Mouse (Mus musculus): ENCODE data around the gene Gm9747.

Gm9747 gene

GRCm38 (mm10) chr1:82232812-82233211, at the start of gene Gm9747:
TSS of gene Gm9747 (plus strand) at chr1:82233112.
- DNase-seq: no peak

- no peak for DNase-seq
Observed at GRCm38 (mm10) chr1:82183913-82184442, 48.9 kb upstream of the Gm9747 start.

- DNase-seq: no peak
Observed at GRCm38 (mm10) chr1:82188549-82189231, 44.2 kb upstream of the Gm9747 start.

GRCm38 (mm10) chr1:82189516-82189915, 43.4 kb upstream of the Gm9747 start:
- DNase-seq: no peak

DNA sequence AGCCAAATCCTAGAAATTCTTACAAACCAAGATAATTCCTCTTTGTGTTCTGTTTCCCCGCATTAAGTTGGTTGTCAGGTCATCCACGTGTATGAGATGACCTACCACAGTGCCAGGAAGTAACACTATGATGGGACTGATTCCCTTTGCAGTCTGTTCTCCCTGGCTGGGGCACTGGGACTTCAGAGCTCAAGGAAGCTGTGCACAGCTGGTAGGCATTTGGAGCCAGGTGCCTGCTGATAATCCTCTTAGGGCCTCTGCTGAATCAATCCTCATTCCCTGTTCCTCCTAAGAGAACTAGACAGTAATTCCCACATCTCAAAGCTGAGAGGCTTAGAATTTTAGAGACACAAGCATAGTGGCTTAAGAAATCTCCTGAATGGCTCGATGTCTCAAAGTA, 41.3 kb upstream of the Gm9747 start:
- no peak for DNase-seq

DNA sequence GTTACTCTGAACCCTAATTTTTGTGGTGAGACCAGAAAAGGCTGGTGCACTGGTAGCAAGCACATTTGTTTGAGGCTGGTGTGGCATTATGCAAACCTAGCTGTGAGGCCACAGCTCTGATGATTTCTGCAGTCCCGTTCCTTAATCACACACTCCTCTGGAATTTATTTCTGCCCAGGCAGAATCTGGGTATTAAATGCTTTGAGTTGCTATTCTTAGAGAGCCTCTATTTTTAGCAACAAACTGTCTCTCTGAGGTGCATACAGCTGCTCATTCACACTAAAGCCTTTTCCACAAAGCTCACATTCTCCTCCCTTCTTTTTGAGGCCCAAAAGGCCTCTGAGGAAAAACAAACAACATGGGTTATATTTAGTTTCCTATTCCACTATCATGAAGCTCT, 33.0 kb upstream of the Gm9747 start:
- DNase-seq: no peak

DNA sequence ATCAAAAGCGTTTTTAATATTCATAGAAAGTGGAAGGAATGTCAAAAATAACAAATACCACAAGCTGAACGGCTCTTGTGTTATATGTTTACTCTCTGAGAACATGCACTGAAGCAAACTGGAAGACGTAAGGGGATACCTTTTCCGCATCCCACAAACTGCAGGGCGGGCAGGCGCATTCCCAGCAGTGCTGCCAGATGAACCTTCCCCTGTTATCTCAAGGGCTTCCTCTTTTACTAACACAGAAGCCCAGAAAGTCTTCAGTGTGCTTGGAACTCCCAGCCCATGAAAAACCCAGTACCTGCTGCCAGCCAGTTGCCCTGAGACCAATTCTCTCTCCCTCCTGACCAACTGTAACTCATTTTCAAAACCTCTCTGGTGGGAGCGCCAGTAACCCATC, 32.3 kb upstream of the Gm9747 start:
- no peak for DNase-seq

GRCm38 (mm10) chr1:82207511-82207910, 25.4 kb upstream of the Gm9747 start:
- no peak for DNase-seq

GRCm38 (mm10) chr1:82220673-82221396, 12.1 kb upstream of the Gm9747 start:
- no peak for DNase-seq

DNA sequence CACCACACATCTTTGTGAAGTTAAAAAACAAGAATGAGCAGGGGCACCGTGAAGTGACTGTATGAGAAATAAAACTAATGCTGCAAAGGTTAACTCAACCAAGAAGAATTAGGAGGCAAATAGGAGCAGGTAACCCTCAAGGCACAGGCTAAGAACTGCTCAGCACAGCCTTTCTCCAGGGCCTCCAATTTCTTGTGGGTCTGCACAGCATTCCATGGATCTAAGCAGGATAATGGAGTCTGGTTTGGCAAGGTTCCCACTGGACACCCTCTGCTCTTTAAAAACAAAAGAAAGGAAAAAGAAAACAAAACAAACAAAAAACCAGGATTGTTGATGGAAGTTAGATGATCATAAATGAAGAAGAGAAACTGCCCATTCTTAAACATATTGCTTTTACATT, 11.4 kb upstream of the Gm9747 start:
- DNase-seq: no peak

DNA sequence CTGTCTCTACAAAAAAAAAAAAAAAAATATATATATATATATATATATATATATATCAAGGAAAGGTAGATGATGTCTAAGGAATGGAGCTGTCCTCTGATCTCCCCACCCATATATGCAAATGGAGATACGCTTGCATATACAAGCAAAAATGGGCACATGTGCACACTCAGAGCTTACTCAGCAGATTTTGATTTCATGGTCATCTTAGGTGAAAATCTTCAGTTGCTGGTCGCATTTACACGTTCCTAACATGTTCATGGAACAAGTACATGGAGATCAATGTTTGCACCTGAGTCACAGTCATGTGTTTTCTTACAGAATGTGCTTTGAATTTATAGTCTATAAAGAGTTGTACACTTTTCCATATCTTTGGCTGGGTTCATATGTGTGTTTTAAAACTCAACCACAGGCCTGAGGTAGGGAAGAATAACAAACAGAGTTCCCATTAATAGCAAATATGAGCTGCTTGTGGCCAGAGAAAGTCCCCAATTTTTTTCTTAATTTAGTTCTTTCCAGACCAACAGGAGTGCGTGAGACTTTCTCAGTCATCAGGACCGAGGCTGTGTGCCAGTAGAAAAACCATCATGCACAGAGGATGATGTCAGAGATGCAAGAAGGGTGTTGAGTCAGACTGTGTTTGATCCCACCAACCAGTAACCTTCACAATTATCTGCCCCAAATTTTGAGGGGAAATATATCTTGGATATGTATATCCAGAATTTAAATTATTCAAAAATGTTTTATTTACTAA, 9.7 kb upstream of the Gm9747 start:
- DNase-seq: no peak

DNA sequence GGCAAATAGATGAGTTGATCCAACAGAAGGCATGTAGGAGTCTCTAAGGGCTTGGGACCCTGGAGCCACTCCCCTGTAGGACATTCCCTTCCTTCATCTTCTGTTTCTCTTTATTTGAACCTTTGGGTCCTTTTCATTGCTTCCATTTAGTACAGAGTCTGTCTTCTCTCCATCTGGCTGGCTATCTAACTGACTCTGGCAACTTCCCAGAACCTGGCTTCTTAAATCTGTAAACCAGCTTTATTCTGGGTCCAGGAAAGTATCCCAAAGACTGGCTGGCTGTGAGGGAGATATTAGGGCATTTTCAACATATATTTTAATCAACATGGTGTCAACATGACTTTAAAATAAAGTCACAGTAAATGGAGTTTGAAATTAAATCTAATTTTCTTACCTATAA, 4.1 kb upstream of the Gm9747 start:
- DNase-seq: no peak

- DNase-seq: no peak
Observed at GRCm38 (mm10) chr1:82234616-82235015, 1.7 kb downstream of the Gm9747 start.

GRCm38 (mm10) chr1:82235455-82236104, 2.7 kb downstream of the Gm9747 start:
- no peak for DNase-seq

DNA sequence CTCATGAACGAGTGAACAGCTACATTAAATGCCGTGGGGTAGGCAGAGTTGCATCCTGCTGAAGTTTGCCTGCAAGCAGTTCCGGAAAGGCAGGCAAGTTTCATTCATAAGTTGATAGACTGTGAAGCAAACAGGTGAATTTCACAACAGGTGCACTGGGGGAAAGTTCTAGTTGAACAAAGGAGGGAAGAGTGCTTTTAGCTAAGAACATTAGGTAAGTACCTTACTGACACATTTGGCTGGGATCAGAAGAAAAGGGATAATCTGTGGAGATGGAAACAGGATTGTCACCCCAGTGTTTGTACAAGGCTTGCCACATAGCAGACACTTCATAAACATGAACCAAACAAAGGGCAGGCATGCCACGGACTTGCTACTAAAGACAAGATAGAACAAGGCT, 5.3 kb downstream of the Gm9747 start:
- no peak for DNase-seq

DNA sequence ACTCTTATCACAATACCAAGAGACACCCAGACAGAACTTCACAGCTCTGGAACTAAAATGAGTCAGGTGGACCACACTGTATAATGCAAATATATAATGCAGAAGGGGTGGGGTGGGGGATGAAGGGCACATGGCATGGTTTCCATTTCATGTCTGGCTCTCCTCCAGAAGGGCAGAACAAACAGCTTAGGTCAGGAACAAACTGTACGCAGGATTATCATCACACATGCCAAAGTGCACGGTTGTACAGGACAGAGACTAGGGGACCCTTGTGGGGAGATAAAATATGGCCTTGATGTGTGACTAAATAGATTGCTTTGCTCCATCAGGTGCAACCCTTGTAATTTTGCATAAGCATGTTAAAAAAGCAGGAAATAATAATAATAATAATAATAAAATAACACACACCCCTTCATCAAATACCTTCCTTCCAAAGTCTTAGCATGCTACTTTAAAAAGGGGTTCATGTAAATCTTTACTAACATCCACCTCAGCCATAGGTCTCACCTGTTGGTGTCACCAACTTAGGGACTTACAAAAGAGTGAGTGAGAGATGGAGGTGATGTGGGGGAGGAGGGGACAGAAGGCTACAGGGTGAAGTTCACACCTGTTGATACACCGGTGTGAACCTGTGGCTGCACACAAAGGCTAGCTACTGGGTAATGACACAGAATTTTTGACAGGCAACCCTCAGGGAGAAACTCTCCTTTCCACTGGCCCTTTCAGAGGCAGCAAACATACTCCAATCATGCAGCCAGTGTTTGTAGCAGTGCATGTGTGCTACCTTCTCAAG, 6.7 kb downstream of the Gm9747 start:
- DNase-seq: no peak

DNA sequence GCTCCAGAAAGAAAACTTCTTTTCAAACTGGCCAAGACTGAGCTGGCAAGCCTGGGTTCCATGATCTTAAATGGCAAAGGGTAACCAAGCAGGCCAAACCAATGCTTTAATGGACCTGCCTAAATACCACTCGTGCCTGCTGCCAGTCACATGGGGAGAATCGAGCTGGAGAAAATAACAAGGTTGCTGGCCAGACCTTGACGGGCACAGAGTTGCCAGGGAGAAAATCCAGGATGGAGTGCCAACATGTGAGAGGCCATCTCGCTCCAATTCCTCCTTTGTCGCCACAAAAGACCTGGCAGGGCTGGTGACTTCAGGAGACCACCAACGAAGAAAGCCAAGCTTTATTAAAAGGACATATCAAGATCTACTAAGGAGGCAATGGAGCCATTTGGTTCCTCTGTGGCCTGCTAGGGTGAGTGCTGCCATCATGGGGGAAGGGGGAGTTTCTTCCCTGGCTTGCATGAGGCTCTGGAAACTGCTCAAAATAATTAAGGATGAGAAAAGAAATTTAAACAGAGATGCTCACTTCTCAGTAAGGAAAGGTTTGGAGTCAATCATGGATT, 10.4 kb downstream of the Gm9747 start:
- peak; percentile 69 for DNase-seq

DNA sequence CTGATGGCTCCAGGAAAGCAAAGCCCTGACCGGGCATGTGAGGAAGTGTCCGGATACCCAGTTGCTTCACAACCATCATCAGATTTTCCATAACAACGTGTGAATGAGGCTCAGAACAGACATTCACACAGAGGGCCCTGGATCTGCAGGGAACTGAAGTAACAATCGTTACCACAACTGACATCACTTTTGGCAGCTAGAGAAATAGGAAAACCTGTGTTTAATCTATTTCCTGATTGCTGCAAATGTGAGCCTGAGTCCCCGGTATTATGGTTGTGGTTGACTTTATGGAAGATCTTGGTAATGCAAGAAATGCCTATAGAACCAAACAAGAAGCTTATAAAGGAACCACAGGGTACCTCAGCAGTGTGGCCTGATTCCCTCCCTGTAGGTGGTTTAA, 12.1 kb downstream of the Gm9747 start:
- no peak for DNase-seq

- DNase-seq: no peak
Observed at GRCm38 (mm10) chr1:82247221-82247951, 14.5 kb downstream of the Gm9747 start.

GRCm38 (mm10) chr1:82253789-82254445, 21.0 kb downstream of the Gm9747 start:
- no peak for DNase-seq

- DNase-seq: no peak
Observed at GRCm38 (mm10) chr1:82257457-82257856, 24.5 kb downstream of the Gm9747 start.
